Mouse (Mus musculus) adrenal gland, postnatal 25 days (tissue): ENCODE results near the gene Itpa. TPM values are rescaled to one million over a fixed set of nuclear protein-coding genes. Genes with fewer than 3 reads are reported as not detected.

Experiments used
- DNase-seq: peaks from one replicate; pipeline ENCODE4 v3.0.0; 2021; ENCODE audit warnings: mixed read lengths
- total RNA-seq: library from RNA; stranded (reverse); gene quantifications from 2 replicates; pipeline ENCODE4 v1.2.3, GENCODE M21; 2021

The Itpa gene
- total RNA-seq, 1 experiment from 2014 or later, result 28.0 TPM

GRCm38 (mm10) chr2:130728906-130729585 lies 61.6 kb downstream of the Itpa start:
- DNase-seq, result no peak

GRCm38 (mm10) chr2:130730746-130731145 lies 63.3 kb downstream of the Itpa start:
- no peak for DNase-seq

Other genes with a start within 250 kb of the Itpa start
- 80.9 and 81.9 TPM in 2 replicates for gene Vps16, start 243.3 kb upstream of the Itpa start, total RNA-seq
- gene Pced1a, start 242.9 kb upstream of the Itpa start, total RNA-seq, result 18.9 and 19.9 TPM in 2 replicates
- 115 and 144 TPM in 2 replicates for gene Ptpra, start 217.3 kb upstream of the Itpa start, total RNA-seq
- 61.9 and 64.5 TPM in 2 replicates for gene Mrps26, start 103.9 kb upstream of the Itpa start, total RNA-seq
- gene Oxt, start 91.4 kb upstream of the Itpa start, total RNA-seq, result not detected in 2 replicates
- gene Avp, start 85.1 kb upstream of the Itpa start, total RNA-seq, result not detected in 2 replicates
- 8.9 and 14.0 TPM in 2 replicates for gene Fastkd5, start 37.6 kb upstream of the Itpa start, total RNA-seq
- 7.5 and 7.9 TPM in 2 replicates for gene Ubox5, start 37.6 kb upstream of the Itpa start, total RNA-seq
- 16.8 and 19.5 TPM in 2 replicates for gene Lzts3, start 24.8 kb upstream of the Itpa start, total RNA-seq
- 226 and 231 TPM in 2 replicates for gene Ddrgk1, start 3.0 kb upstream of the Itpa start, total RNA-seq
- gene Slc4a11, start 29.9 kb downstream of the Itpa start, total RNA-seq, result 2.0 and 2.1 TPM in 2 replicates
- gene 4930402H24Rik, start 238.8 kb downstream of the Itpa start, total RNA-seq, result 29.6 and 38.9 TPM in 2 replicates
- gene Atrn, start 238.9 kb downstream of the Itpa start, total RNA-seq, result 35.0 and 41.2 TPM in 2 replicates